Mouse (Mus musculus) spleen, adult 18-20 months (tissue): Measurements from ENCODE around the gene Alad.
A peak's percentile ranks its signal among the peaks of the same experiment; 100 is the strongest.

Experiments
- DNase-seq, 2 experiments: peaks; one replicate each; pipeline ENCODE4 v3.0.0; 2022; ENCODE audit warnings: mixed read lengths in 2 of 2

Alad gene

DNA sequence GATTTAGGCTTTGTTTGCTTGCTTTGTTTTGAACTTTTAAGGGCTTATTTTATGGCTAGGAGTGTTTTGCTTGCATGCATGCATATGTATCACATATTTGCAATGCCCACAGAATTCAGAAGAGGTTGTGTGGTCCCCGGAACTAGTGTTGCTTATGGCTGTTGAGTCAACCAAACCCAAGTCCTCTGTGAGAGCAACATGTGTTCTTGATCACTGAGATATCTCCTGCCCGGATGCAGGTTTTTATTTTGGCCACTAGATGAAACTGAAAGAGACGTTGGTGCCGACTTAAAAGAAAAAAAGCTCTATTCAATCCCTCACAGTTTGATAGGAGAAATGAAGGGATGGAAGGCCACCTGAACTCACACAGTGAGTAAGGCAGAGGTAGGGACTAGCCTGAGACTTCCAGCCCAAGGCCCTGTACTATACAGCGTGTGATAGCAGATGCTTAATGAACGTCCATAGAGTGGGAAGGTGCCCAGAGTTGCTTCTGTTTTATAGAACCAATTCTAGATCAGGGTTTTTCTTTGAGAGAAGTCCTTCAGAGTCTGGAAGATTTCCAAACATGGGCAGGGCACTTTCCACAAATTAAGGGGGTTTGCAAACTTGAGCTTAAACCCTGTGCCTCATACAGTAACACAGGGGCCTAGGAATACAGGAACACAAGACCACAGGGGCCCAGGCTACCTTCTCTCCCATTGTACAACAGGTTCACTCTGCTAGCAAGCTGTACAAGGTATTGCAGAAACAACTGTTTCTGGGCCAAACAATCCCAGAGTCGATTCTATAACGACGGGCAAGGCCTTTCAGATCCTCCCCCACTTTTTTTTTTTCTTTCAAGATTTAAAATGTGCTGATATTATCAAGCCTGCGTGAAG is 1.9 kb downstream of the Alad start:
- DNase-seq: no peak

DNA sequence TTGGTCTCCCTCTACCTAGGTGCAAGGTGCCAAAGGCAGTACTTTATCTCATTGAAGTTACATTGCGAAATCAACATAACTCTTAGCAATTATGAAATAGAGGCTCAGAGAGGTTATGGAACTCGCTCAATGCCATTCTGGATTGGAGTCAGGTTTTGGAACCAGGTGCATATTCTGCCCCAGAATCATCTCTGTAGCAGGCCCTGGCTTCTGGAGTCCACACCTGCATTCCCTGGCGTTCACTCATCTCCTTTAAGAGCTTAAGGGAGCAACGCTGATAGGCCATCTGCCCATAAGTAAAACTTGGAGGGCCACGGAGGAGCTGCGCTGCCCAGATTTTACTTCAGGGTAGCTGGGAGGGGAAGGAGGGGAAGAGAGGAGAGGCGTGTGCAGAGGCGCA is 2.7 kb downstream of the Alad start:
- DNase-seq: no peak

DNA sequence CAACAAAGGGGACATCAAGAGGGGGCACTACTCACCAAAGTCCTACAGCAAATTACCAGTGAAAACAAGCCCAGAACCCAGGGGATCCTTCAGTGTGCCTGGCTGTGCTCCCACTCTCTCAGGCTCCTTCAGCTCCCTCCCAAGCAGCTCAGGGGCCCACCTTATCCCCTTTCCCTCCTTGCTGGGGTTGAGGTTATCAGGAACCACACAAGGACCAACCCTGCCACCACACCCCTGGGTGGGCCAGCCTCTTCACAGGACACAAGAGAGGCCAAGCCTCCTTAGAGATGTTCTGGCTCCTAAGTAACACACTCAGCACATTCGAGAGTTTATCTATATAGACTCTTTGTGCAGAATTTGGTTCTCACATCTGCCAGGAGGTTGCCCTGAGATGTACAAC is 3.1 kb downstream of the Alad start:
- DNase-seq: no peak

DNA sequence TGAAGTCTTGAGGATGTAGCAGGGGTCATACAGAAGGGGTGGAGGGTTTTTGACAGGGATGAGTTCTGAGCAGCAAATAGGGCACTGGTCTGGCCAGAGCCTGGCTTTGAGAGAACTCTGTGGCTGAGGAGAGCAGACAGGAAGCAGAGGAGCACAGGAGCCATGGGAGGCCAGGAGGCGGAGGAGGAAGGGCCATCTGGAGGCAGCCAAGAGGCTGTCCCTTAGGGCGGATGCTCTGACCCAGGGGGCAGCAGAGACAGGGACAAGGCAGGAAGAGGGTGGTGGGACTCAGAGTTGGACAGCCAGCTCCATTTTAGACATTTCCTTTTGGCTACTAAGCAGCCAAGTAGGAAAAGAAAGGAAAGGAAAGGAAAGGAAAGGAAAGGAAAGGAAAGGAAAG is 3.6 kb downstream of the Alad start:
- no peak for DNase-seq

DNA sequence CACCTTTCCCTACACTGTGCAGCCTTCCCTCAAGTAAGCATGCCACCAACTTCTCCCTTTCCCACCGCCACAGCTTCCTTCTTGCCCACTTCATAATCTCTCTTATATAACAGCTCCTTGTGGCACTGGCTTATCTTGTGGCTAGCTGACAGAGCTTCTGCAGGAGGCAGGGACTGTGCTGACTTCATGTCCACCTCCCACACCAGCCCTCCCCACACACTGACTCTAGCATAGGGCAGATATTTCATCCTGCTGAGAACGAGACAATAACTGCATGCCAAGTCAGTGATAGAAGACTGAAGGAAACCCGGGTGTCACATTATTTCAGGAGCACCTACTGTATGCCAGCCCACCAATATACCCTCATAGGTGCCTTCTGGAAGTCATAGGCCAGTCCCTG is 4.2 kb downstream of the Alad start:
- DNase-seq: no peak

DNA sequence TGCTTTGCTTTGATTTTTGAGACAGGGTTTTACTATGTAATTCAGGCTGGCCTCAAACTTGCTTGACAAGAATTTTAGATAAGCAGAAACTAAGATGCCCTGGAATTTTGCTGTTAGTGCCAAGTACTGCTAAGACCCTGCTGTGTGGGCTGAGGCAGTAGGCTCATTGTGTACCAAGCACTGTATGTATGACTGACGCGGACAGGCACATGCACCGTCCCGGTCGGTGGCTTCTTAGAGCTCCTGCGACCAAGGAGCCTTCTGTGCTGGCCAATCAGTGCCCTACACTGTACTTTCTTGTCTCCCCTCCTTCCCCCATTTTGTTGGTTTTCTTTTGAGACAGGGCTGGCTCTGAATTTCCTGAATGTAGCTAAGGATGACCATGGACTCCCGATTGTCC is 4.7 kb downstream of the Alad start:
- no peak for DNase-seq

DNA sequence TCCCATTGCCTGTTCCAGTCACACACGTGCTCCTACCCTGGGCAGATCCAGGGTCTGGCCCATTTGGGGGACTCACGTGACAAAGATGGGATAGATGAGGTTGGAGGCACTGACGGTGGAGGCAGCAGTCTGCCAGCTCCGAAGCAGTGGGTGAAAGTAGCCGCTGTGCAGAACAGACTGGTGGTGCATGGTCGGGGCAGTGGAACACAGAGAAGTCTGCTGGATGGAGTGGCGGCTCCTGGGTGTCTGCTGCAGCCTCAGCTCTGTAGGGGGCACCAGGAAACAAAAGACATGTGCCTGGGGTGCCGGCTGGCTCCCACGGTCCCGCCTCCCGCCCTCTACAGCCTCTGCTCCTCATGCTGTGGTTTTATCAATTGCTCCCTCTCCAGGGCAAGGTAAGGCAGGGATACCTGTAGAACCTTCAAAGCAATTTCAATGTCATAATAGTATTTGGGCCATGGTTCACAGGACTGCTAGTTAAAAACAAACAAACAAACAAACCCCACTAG is 5.7 kb downstream of the Alad start:
- DNase-seq: no peak

DNA sequence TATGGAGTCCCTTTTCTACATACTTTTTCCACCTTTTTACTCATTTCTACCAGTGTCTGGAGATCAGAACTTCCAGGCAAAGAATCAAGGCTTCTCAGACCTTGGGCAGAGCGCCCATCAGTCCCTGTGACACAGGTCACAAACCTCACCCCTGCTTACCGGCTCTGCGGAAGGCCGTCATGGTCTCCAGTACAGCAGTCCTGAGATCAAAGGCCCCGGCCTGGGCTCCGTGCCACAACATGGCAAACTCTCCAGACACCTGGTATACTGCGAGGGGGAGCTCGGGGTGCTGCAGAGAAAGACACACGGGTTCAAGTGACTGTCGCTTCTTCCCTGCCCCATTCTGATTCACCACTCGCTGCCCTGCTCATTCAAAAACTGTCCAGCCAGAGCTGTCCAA is 9.8 kb downstream of the Alad start:
- no peak for DNase-seq

DNA sequence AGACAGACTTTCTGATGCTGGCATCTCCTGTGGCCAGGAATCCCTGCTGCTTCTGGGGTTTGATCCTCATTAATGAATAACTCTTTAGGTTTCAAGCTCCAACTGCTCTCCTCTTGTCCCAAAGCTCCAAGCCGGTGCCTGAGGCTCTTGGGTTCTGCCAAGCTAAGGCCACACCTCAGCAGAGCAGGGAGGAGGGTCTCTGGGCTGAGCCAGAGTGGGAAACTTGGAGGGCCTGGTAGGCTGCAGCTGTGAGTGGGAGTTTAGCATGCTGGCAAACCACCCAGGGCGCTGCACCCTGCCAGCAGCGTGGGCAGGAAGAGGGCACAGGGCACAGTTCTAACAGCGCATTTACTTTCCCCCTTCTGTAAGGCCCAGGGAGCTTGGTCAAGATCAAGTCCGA is 10.9 kb downstream of the Alad start:
- no peak for DNase-seq

DNA sequence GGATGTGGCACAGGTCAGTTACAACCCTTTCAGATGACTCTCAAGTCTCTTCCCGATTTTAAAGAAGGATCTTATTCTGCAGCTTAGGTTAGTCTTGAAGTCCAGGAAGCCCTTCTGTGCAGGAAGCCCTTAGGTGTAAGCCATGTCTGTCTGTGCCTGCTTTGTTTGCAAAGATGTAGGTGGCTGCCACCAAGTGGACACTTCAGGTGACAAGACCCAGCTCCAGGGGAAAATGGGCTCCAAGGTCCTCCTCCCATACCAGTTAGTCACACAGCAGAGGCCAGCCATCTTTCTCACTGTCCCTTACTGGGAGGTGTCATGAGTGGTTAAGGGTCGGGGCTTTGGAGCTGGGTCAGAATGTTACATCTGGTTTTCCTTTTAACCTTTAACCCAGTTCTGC is 12.9 kb downstream of the Alad start:
- peak in 1 of 2 experiments; percentile 39 for DNase-seq

DNA sequence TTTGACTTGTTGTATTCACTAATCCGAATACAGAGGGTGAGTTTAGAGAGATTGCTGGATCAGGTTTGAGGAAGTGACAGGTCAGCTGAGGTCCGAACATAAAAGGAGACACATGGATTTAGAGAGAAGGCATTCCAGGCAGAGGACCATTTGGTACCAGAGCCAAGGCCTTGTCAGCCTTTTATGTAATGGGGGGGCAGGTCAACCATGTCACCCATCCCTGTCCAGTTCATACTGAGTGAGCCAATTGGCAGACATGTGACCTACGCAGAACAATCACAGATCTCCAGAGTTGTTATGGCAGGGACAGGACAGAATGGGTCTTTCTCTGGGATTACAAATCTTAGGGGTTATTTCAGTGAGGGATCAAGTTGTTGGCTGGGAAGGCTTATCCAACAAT is 13.7 kb downstream of the Alad start:
- no peak for DNase-seq

DNA sequence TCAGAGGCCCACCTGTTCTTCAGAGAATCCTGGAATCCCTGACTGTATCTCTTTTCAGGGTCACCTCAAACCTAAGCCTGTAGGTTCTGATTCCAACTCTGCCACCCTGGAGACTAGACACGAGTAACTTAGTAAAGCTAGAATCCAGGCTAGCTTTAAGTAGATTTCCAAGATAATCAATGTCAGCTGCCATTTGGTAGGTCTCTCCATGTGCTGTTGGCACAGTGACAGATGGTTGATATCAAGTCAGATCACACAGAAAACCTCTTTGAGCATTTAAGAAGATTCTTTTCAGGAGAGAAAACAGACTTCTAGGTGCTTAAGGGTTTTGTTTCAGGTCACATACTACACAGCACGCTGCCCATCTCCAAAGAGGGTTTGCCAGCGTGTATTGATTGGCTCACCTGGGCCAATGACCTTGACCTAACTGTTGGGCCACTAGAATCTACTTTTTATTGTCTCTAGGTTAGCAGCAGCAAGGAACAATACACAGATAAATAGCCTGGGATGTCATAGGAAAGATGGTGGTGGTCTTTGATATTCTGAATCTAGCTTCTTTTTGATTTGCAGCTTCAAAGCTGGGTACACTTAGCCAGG is 16.2 kb downstream of the Alad start, which contains the start of gene Hdhd3:
TSS of gene Hdhd3 (minus strand) at position 94 of the 597 bp plus-strand sequence.
- no peak for DNase-seq

DNA sequence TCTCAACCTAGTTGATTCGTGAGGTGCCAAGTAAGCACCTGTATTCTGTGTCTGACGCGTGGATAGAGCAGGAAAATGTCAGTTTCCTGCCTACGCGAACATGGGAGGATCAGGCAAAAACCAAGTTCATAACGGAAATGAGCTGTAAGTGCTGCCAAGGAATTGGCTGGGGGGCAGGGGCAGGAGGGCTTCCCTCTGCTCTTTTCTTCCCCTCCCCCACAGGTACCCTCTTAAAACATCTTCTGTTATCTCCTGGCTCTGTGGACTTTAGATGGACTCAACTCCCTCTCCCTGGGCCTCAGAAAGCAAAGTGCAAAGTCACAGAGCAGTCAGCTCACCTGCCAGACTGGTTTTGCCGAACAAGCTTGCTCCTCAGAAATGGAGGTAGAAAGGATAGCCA is 16.7 kb downstream of the Alad start:
- no peak for DNase-seq

DNA sequence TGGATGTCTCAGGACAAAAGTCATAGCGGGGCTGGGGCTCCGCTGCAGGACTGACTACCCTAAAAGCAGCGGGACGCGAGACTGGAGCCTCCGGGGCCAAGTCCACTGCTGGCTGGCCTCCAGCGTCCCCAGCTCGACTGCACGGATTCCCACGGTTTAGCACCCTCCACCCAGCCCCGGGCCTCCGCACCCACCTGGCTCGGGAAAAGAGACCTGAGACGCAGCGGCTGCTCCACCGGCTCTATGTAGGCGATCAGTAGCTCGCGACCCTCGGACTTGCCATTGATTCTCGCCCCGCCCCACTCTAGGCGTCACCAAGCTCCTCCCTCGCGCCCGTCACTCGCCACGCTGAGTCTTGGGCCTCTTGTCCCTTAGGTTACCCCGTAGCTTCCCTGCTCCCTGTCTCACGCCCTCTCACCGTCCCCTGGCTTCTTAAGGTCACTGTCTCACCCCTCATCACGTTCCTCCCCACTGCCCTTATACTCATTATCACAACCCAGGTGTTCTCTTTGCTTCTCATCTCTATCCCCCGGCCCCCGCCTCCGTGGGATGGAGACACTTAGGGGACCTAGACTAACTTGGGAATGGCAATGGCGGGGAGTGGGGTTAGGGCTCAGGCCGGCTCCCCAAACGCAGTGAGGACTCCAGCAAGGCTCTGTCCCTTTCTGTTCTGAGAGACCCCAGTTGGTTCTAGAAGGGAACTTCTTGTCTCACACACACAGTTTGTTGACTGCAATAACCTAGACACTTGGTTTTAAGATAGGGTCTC is 17.6 kb downstream of the Alad start:
- DNase-seq: peak; percentile 75 to 86

DNA sequence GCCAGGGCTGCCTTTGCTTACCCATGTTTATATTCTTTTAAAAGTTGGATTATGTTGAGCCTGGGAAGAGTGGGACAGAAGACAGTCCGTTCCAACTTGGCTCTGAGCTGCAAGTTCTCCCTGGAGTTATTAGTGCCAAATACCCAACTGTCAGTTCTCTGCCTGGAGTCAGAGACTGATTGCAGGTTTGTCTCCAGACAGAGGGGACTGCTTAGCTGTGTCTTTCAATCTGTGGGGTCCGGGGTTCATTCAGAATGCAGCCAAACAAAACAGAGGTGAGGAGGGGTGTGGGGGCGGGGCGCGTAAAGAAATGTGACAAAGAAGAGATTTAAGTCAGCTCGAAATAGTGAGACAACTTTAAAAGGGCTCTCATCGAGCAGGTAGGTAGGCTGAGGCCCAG is 18.2 kb downstream of the Alad start:
- no peak for DNase-seq

DNA sequence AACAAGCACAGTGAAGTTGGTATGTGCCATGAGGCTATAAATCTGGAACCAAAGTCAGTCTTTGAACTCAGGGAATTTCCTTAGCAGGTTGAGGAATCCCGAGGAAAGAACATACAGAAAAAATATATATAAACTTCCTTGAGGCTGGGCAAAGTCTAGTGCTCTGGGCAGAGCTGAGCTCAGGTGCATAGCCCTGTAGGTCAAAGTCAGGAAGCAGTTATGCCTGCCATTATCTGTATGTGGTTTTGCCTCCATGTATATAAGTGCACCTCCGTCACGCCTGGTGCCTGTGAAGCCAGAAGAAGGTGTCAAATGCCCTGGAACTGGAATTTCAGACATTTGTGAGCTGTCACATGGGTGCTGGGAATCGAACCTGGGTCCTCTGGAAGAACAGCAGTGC is 18.9 kb downstream of the Alad start:
- DNase-seq: no peak

DNA sequence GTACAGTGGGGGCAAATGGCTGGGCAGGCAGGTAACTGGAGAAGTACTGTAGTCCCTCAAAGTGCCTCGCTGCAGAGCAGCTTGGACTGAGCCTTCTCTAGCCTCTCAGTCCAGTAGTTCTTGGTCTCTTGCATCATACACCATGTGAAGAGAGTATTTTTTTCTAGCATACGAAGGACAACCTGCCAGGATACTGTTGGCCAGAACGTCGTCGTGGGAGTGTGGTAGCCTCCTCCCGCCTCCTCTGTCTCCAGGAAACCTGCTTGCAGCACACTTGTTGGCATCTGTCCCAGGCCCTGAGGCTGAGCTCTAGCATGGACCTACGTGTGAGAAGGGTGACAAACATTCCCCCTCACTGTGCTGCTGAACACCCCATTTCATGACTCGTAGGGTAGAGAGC is 22.9 kb downstream of the Alad start:
- DNase-seq: no peak

DNA sequence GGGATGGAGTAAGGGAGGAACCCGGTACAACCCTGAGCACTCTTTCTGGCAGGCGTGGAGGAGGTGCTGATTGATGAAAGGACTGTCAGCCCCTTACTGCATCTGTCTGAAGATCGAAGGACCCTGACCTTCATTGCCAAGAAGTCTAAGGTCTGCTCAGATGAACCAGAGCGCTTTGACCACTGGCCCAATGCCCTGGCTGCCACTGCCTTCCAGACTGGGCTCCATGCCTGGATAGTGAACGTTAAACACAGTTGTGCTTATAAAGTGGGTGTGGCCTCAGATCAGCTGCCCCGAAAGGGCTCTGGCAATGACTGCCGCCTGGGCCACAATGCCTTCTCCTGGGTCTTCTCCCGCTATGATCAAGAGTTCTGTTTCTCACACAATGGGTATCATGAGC is 23.8 kb downstream of the Alad start:
- no peak for DNase-seq

DNA sequence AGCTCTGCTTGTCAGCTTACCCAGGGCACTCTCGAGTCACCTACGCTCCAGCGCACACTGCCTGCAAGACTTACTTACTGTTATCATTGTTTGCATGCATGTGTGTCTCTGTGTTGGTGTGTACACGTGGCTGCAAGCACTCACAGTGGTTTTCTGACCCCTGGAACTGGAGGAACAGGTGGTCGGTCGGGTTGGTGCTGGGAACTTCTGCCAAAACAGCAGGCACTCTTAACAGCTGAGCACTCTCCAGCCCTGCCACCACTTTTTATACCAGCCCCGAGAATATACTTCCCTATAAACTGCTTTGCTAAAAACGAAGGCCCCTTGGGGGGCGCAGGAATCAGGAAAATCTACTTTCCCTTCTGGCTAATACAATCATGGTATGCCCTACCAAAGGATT is 25.5 kb downstream of the Alad start:
- DNase-seq: no peak

DNA sequence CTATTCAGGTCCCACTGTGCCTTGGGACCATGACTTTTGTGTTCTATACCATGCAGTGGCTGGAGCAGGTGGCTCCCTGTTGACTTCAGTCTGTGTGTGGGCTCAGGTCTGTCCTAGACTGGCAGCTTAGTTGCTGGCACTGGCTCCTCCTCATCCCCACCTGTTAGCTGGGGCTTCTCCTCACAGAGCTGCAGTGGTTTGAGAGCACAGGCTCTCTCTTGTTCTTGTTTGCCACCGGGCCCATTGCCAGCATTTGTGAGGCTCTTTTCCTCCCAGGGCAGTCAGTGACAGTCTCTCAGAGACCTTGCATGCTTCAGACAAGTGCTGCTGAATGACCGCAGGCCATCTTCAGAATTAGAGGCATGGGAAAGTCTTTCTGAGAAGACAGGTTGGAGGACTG is 27.0 kb downstream of the Alad start:
- DNase-seq: no peak

DNA sequence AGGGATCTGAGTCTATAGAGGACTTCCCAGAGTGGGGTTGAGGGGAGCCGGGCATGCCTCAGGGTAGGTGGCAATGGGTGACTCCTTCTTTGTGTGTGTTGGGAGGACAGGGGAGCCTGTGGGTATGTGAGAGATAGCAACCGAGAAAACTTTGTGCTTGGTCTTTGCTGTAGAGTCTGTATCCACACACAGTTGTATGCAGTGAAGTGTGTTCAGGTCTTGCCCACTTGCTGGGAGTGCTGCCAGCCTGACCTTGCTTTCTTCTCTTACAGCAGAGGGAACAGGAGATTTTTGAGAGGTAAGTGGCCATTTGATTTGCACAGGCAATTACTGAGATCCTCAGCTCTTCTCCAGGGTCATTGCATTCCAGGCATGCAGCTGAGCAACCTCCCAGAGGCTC is 31.8 kb downstream of the Alad start:
- no peak for DNase-seq

DNA sequence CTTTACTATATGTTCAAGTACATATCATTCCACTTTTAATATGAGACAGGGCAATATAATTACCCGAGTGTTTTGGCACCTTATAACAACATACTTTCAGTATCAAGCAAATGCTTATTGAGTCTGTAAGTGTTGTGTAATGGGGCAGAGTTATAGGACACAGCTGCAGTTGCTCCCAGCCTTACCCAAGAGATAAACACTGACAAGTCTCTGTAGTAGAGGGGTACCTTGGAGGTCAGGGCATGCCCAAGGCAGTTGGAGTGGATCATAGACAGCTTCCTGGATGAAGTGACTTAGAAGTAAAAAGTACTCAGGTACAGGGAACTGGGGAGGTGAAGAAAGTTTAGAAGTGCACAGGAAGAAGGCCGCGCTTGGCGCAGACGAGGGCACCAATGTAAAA is 32.5 kb downstream of the Alad start:
- no peak for DNase-seq

DNA sequence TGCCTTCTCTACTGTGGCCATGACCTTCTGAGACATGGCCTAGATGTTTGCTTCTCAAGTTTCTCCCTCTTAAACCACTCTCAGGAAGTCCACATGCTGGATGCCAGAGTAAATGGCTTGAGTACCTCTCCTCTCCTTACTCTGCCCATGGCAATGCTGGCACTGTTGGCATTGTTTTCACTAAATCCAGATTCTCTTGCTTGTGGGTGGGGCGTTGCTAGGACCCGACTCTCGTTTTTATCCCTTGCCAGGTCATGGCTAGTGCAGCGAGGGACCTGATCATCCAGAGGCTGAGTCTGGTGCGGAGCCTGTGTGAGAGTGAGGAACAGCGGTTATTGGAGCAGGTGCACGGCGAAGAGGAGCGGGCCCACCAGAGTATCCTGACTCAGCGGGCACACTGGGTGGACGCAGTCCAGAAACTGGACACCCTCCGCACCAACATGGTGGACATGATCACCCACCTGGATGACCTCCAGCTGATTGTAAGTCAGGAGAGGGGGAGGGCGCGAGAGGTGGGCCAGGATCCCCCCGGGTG is 33.5 kb downstream of the Alad start:
- DNase-seq: no peak
